Mouse (Mus musculus) C2C12 (cell line): ENCODE results near the gene Tmem92. TPM values are rescaled to one million over a fixed set of nuclear protein-coding genes. Genes with fewer than 3 reads are reported as not detected.

ENCODE experiments used
- H3K27me3 ChIP-seq: one replicate; pipeline ENCODE4 v1.6.1; 2011; ENCODE audit not compliant: control insufficient read depth, insufficient read depth, insufficient read length
- H3K36me3 ChIP-seq: one replicate; pipeline ENCODE4 v1.6.1; 2011; ENCODE audit not compliant: control insufficient read depth, insufficient read depth
- H3K4me3 ChIP-seq: one replicate; pipeline ENCODE4 v1.5.1; 2011; ENCODE audit warnings: mild to moderate bottlenecking, control low read depth; ENCODE audit not compliant: poor library complexity, insufficient read depth, severe bottlenecking
- H3K79me2 ChIP-seq: one replicate; pipeline ENCODE4 v1.6.1; 2011; ENCODE audit not compliant: control insufficient read depth, insufficient read depth
- H3K79me3 ChIP-seq: one replicate; pipeline ENCODE4 v1.6.1; 2011; ENCODE audit warnings: low read depth, control low read depth
- H3ac ChIP-seq: one replicate; pipeline ENCODE3; 2011; ENCODE audit warnings: low read depth; ENCODE audit not compliant: control insufficient read depth, insufficient read length
- CEBPB ChIP-seq: IDR thresholded peaks from one replicate; pipeline ENCODE4 v1.6.1; 2011; ENCODE audit warnings: low read depth, mild to moderate bottlenecking, control low read depth, moderate library complexity
- CTCF ChIP-seq: IDR thresholded peaks from one replicate; pipeline ENCODE4 v1.5.1; 2011; ENCODE audit not compliant: control insufficient read depth, insufficient read depth, insufficient read length
- FOSL1 ChIP-seq: IDR thresholded peaks from one replicate; pipeline ENCODE4 v1.8.0; 2011; ENCODE audit warnings: mild to moderate bottlenecking, low read length; ENCODE audit not compliant: poor library complexity, insufficient read depth, severe bottlenecking
- MAX ChIP-seq: IDR thresholded peaks from one replicate; pipeline ENCODE4 v1.6.1; 2011; ENCODE audit warnings: mild to moderate bottlenecking, control low read depth
- MYOD1 ChIP-seq: IDR thresholded peaks from one replicate; pipeline ENCODE4 v1.6.1; 2011; ENCODE audit warnings: low read depth; ENCODE audit not compliant: control insufficient read depth, insufficient read length
- MYOG ChIP-seq: IDR thresholded peaks from one replicate; pipeline ENCODE4 v1.6.1; 2011; ENCODE audit not compliant: control insufficient read depth, insufficient read length; ENCODE audit errors: extremely low read depth
- USF1 ChIP-seq: IDR thresholded peaks from one replicate; pipeline ENCODE4 v1.6.1; 2011; ENCODE audit warnings: low read depth, mild to moderate bottlenecking, control low read depth, moderate library complexity
- polyA plus RNA-seq: library from polyadenylated mRNA; unstranded; fragments of >200 nt; fragmentation: generic; extraction: Trizol; gene quantifications from one replicate; pipeline ENCODE4 v1.2.1, GENCODE M21; 2012; ENCODE audit warnings: missing spikeins

Tmem92 gene
- polyA plus RNA-seq, 1 experiment = 0.13 TPM

GRCm38 (mm10) chr11:94760799-94761198 lies 21.7 kb downstream of the Tmem92 start:
- no peaks in the 10 kb centered on the region for H3K36me3 ChIP-seq
- no peak for TF ChIP-seq FOSL1
- TF ChIP-seq CTCF = no peak
- TF ChIP-seq USF1 = no peak
- peaks cover 4% of the 10 kb centered on the region for H3K27me3 ChIP-seq
- no peaks in the 10 kb centered on the region for H3K79me2 ChIP-seq
- no peak overlapping the region for H3K4me3 ChIP-seq
- no peak overlapping the region for H3ac ChIP-seq
- no peaks in the 10 kb centered on the region for H3K79me3 ChIP-seq

- TF ChIP-seq USF1 = no peak
- TF ChIP-seq MYOD1 = no peak
- TF ChIP-seq MYOG = no peak
- TF ChIP-seq MAX = no peak
- no peak for TF ChIP-seq FOSL1
- TF ChIP-seq CEBPB = no peak
- no peak for TF ChIP-seq CTCF
- H3K36me3 ChIP-seq = no peaks in the 10 kb centered on the region
Observed at GRCm38 (mm10) chr11:94760364-94760763, 22.1 kb downstream of the Tmem92 start.

GRCm38 (mm10) chr11:94759916-94760315 lies 22.6 kb downstream of the Tmem92 start:
- H3K27me3 ChIP-seq = peaks cover 5% of the 10 kb centered on the region
- no peaks in the 10 kb centered on the region for H3K79me2 ChIP-seq
- no peaks in the 10 kb centered on the region for H3K36me3 ChIP-seq
- no peak overlapping the region for H3K4me3 ChIP-seq
- H3ac ChIP-seq = no peak overlapping the region
- no peaks in the 10 kb centered on the region for H3K79me3 ChIP-seq
- no peak for TF ChIP-seq MYOG
- no peak for TF ChIP-seq USF1
- no peak for TF ChIP-seq MYOD1
- TF ChIP-seq MAX = no peak
- no peak for TF ChIP-seq FOSL1
- TF ChIP-seq CTCF = no peak
- no peak for TF ChIP-seq CEBPB

More at GRCm38 (mm10) chr11:94760364-94760763, 22.1 kb downstream of the Tmem92 start:
- H3K79me3 ChIP-seq = no peaks in the 10 kb centered on the region
- peaks cover 5% of the 10 kb centered on the region for H3K27me3 ChIP-seq
- no peaks in the 10 kb centered on the region for H3K79me2 ChIP-seq
- H3K4me3 ChIP-seq = no peak overlapping the region
- H3ac ChIP-seq = no peak overlapping the region

- H3K79me2 ChIP-seq = no peaks in the 10 kb centered on the region
- H3K79me3 ChIP-seq = no peaks in the 10 kb centered on the region
- TF ChIP-seq CEBPB (no peak), FOSL1 (no peak), CTCF (no peak), MYOG (no peak), MAX (no peak), MYOD1 (no peak), USF1 (no peak)
- H3K4me3 ChIP-seq = no peak overlapping the region
- no peak overlapping the region for H3ac ChIP-seq
- no peaks in the 10 kb centered on the region for H3K36me3 ChIP-seq
- peaks cover 5% of the 10 kb centered on the region for H3K27me3 ChIP-seq
Observed at GRCm38 (mm10) chr11:94752946-94753713, 29.4 kb downstream of the Tmem92 start.

GRCm38 (mm10) chr11:94741732-94742272 lies 40.7 kb downstream of the Tmem92 start, which contains the start of gene Cdc34b:
TSS of gene Cdc34b (plus strand) at chr11:94741782.
- Histone ChIP-seq H3K36me3 (no peaks in the 10 kb centered on the region), H3ac (no peak within 1 kb of the TSS), H3K79me3 (no peaks in the 10 kb centered on the region), H3K27me3 (peaks cover 42% of the 10 kb centered on the region), H3K79me2 (no peaks in the 10 kb centered on the region), H3K4me3 (no peak within 1 kb of the TSS)
- no peak for TF ChIP-seq MYOG
- no peak for TF ChIP-seq USF1
- no peak for TF ChIP-seq CEBPB
- no peak for TF ChIP-seq MAX
- TF ChIP-seq CTCF = no peak
- no peak for TF ChIP-seq FOSL1
- TF ChIP-seq MYOD1 = no peak
